Mouse (Mus musculus): ENCODE results near the gene Phkg2. TPM values are rescaled to one million over a fixed set of nuclear protein-coding genes. Genes with fewer than 3 reads are reported as not detected.

Gene Phkg2
- polyA plus RNA-seq, 1 experiment, result 169 TPM

- Histone ChIP-seq H3K4me1 (ENCODE audit: control insufficient read depth, insufficient read depth, low read length) (no peaks in the 10 kb centered on the region), H3K27ac (ENCODE audit: control insufficient read depth, insufficient read depth, low read depth, low read length, poor library complexity) (no peak overlapping the region), H3K4me3 (replicated peaks; ENCODE audit: control insufficient read depth, low read depth, low read length) (no peak overlapping the region)
- TF ChIP-seq CTCF (IDR thresholded peaks at IDR 0.05; ENCODE audit: control insufficient read depth, insufficient read depth, low read length) (no peak), POLR2A (IDR thresholded peaks at IDR 0.05; ENCODE audit: borderline replicate concordance, control insufficient read depth, low read depth, low read length) (no peak)
- WGBS, result 93% methylated on average over 29 of the region's 29 CpGs
Measured at GRCm38 (mm10) chr7:127611011-127611410, 37.9 kb downstream of the Phkg2 start.

DNA sequence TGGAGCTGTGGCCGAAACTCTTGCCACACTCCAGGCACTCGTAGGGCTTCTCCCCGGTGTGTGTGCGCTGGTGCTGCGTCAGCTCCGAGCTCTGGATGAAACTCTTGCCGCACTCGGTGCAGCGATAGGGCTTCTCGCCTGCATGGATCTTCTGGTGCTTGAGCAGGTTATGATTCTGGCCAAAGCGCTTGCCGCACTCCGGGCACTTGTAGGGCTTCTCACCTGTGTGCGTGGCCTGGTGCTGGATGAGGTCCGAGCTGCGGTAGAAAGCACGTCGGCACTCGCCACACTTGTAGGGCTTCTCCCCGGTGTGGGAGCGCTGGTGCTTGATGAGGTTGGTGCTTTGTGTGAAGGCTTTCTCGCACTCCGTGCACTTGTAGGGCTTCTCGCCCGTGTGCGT, 38.4 kb downstream of the Phkg2 start:
- 95% methylated on average over 26 of the region's 26 CpGs for WGBS
- no peak overlapping the region for H3K4me3 ChIP-seq (replicated peaks; ENCODE audit: control insufficient read depth, low read depth, low read length)
- no peak overlapping the region for H3K27ac ChIP-seq (ENCODE audit: control insufficient read depth, insufficient read depth, low read depth, low read length, poor library complexity)
- no peaks in the 10 kb centered on the region for H3K4me1 ChIP-seq (ENCODE audit: control insufficient read depth, insufficient read depth, low read length)
- no peak for TF ChIP-seq CTCF (IDR thresholded peaks at IDR 0.05; ENCODE audit: control insufficient read depth, insufficient read depth, low read length)
- no peak for TF ChIP-seq POLR2A (IDR thresholded peaks at IDR 0.05; ENCODE audit: borderline replicate concordance, control insufficient read depth, low read depth, low read length)

GRCm38 (mm10) chr7:127613501-127613900, 40.4 kb downstream of the Phkg2 start:
- 83% methylated on average over 8 of the region's 8 CpGs for WGBS
- no peak overlapping the region for H3K4me3 ChIP-seq (replicated peaks; ENCODE audit: control insufficient read depth, low read depth, low read length)
- H3K4me1 ChIP-seq (ENCODE audit: control insufficient read depth, insufficient read depth, low read length), result no peaks in the 10 kb centered on the region
- H3K27ac ChIP-seq (ENCODE audit: control insufficient read depth, insufficient read depth, low read depth, low read length, poor library complexity), result no peak overlapping the region
- TF ChIP-seq POLR2A (IDR thresholded peaks at IDR 0.05; ENCODE audit: borderline replicate concordance, control insufficient read depth, low read depth, low read length) (no peak), CTCF (IDR thresholded peaks at IDR 0.05; ENCODE audit: control insufficient read depth, insufficient read depth, low read length) (no peak)

- TF ChIP-seq CTCF (IDR thresholded peaks at IDR 0.05; ENCODE audit: control insufficient read depth, insufficient read depth, low read length), result no peak
- no peak for TF ChIP-seq POLR2A (IDR thresholded peaks at IDR 0.05; ENCODE audit: borderline replicate concordance, control insufficient read depth, low read depth, low read length)
- 47% methylated on average over 8 of the region's 8 CpGs for WGBS
- H3K4me3 ChIP-seq (replicated peaks; ENCODE audit: control insufficient read depth, low read depth, low read length), result peak overlapping the region; percentile 30
- H3K27ac ChIP-seq (ENCODE audit: control insufficient read depth, insufficient read depth, low read depth, low read length, poor library complexity), result no peak overlapping the region
- no peaks in the 10 kb centered on the region for H3K4me1 ChIP-seq (ENCODE audit: control insufficient read depth, insufficient read depth, low read length)
Measured at GRCm38 (mm10) chr7:127614091-127614490, 41.0 kb downstream of the Phkg2 start.

DNA sequence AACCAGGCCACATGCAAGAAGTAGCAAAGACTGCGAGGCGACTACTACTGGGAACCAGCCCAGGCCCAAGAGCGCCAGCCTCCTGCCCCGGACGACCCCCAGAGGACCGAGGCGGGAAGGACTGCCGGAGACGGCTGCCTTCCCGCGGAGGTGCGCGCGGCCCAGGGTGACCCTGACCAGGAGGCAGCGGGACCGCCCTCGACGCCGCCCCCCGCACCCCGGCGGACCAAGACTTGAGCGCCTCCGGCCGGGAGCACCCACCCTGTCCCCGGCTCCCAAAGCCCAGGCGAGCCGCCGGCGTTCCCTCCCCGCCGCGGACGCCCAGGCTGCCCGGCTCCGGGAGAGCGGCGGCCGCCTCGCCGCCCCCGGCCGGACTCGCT, 41.4 kb downstream of the Phkg2 start:
- 2% methylated on average over 30 of the region's 44 CpGs for WGBS
- H3K27ac ChIP-seq (ENCODE audit: control insufficient read depth, insufficient read depth, low read depth, low read length, poor library complexity), result no peak overlapping the region
- peak overlapping the region; percentile 30 for H3K4me3 ChIP-seq (replicated peaks; ENCODE audit: control insufficient read depth, low read depth, low read length)
- no peaks in the 10 kb centered on the region for H3K4me1 ChIP-seq (ENCODE audit: control insufficient read depth, insufficient read depth, low read length)
- TF ChIP-seq POLR2A (IDR thresholded peaks at IDR 0.05; ENCODE audit: borderline replicate concordance, control insufficient read depth, low read depth, low read length) (no peak), CTCF (IDR thresholded peaks at IDR 0.05; ENCODE audit: control insufficient read depth, insufficient read depth, low read length) (no peak)

GRCm38 (mm10) chr7:127614891-127615843, 42.0 kb downstream of the Phkg2 start, which contains the start of gene Zfp629:
Zfp629 (minus strand) TSS chr7:127615797.
- no peak for TF ChIP-seq POLR2A (IDR thresholded peaks at IDR 0.05; ENCODE audit: borderline replicate concordance, control insufficient read depth, low read depth, low read length)
- no peak for TF ChIP-seq CTCF (IDR thresholded peaks at IDR 0.05; ENCODE audit: control insufficient read depth, insufficient read depth, low read length)
- Histone ChIP-seq H3K27ac (ENCODE audit: control insufficient read depth, insufficient read depth, low read depth, low read length, poor library complexity) (no peak within 1 kb of the TSS), H3K4me3 (replicated peaks; ENCODE audit: control insufficient read depth, low read depth, low read length) (peak within 1 kb of the TSS; percentile 63), H3K4me1 (ENCODE audit: control insufficient read depth, insufficient read depth, low read length) (no peaks in the 10 kb centered on the region)
- WGBS, result under 1% methylated on average over 46 of the region's 50 CpGs

- H3K4me3 ChIP-seq (replicated peaks; ENCODE audit: control insufficient read depth, low read depth, low read length), result no peak overlapping the region
- no peaks in the 10 kb centered on the region for H3K4me1 ChIP-seq (ENCODE audit: control insufficient read depth, insufficient read depth, low read length)
- TF ChIP-seq POLR2A (IDR thresholded peaks at IDR 0.05; ENCODE audit: borderline replicate concordance, control insufficient read depth, low read depth, low read length) (no peak), CTCF (IDR thresholded peaks at IDR 0.05; ENCODE audit: control insufficient read depth, insufficient read depth, low read length) (no peak)
- no peak overlapping the region for H3K27ac ChIP-seq (ENCODE audit: control insufficient read depth, insufficient read depth, low read depth, low read length, poor library complexity)
- WGBS, result 63% methylated on average over 1 of the region's 1 CpGs
Measured at GRCm38 (mm10) chr7:127616336-127616735, 43.2 kb downstream of the Phkg2 start.

DNA sequence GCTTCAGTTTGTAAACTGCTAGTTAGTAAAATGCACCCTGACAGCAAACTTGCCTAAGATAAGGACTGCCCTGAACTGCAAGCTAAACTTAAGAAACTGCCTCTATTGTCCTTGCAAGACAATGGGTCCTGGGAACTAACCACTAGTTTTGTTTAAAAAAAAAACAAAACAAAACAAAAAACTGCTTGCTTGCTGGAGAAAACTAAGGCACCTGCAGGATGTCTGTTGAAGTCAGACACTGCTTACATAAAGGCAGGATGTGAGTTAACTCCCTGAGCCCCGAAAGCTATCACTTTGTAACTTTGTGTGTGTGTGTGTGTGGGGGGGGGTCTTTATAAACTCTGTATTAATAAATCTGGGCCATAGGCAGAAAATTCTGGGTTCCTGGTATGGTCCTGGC, 43.7 kb downstream of the Phkg2 start:
- no peak overlapping the region for H3K27ac ChIP-seq (ENCODE audit: control insufficient read depth, insufficient read depth, low read depth, low read length, poor library complexity)
- WGBS, result 38% methylated on average over 1 of the region's 1 CpGs
- no peaks in the 10 kb centered on the region for H3K4me1 ChIP-seq (ENCODE audit: control insufficient read depth, insufficient read depth, low read length)
- H3K4me3 ChIP-seq (replicated peaks; ENCODE audit: control insufficient read depth, low read depth, low read length), result no peak overlapping the region
- TF ChIP-seq POLR2A (IDR thresholded peaks at IDR 0.05; ENCODE audit: borderline replicate concordance, control insufficient read depth, low read depth, low read length) (no peak), CTCF (IDR thresholded peaks at IDR 0.05; ENCODE audit: control insufficient read depth, insufficient read depth, low read length) (no peak)

Measured in bone marrow, adult 2 months (tissue).